Mouse (Mus musculus): ENCODE measurements around the gene 2610028H24Rik. TPM values are rescaled to one million over a fixed set of nuclear protein-coding genes. Genes with fewer than 3 reads are reported as not detected.

2610028H24Rik gene
- polyA plus RNA-seq, 1 experiment from 2014 or later = 0.47 TPM

- no peak for DNase-seq (ENCODE audit: low spot score)
Measured at GRCm38 (mm10) chr10:76488265-76488664, 39.4 kb downstream of the 2610028H24Rik start.

- DNase-seq (ENCODE audit: low spot score) = no peak
Measured at GRCm38 (mm10) chr10:76489205-76489604, 40.3 kb downstream of the 2610028H24Rik start.

GRCm38 (mm10) chr10:76493527-76493926, 44.6 kb downstream of the 2610028H24Rik start:
- DNase-seq (ENCODE audit: low spot score) = no peak

- DNase-seq (ENCODE audit: low spot score) = no peak
Measured at GRCm38 (mm10) chr10:76495501-76495900, 46.6 kb downstream of the 2610028H24Rik start.

- DNase-seq (ENCODE audit: low spot score) = no peak
Measured at GRCm38 (mm10) chr10:76496366-76496765, 47.5 kb downstream of the 2610028H24Rik start.

GRCm38 (mm10) chr10:76497522-76497921, 48.6 kb downstream of the 2610028H24Rik start:
- no peak for DNase-seq (ENCODE audit: low spot score)

- DNase-seq (ENCODE audit: low spot score) = no peak
Measured at GRCm38 (mm10) chr10:76504271-76504943, 55.5 kb downstream of the 2610028H24Rik start.

- no peak for DNase-seq (ENCODE audit: low spot score)
Measured at GRCm38 (mm10) chr10:76505865-76506264, 57.0 kb downstream of the 2610028H24Rik start.

Other genes starting within 250 kb of the 2610028H24Rik start
- gene Prmt2, start 211.2 kb upstream of the 2610028H24Rik start, polyA plus RNA-seq (2015; fragmentation: Nextera tagmentation; extraction: Ambion mirVana) = 13.7 and 15.4 TPM in 2 replicates
- 0.14 and 0.27 TPM in 2 replicates for gene S100b, start 195.2 kb upstream of the 2610028H24Rik start, polyA plus RNA-seq (2015; fragmentation: Nextera tagmentation; extraction: Ambion mirVana)
- gene Dip2a, start 103.8 kb upstream of the 2610028H24Rik start, polyA plus RNA-seq (2015; fragmentation: Nextera tagmentation; extraction: Ambion mirVana) = 1.6 and 2.2 TPM in 2 replicates
- gene AC141477.1, start 8.6 kb upstream of the 2610028H24Rik start, polyA plus RNA-seq (2015; fragmentation: Nextera tagmentation; extraction: Ambion mirVana) = 1.5 TPM in 1 of 2 replicates, not detected in the other
- 14.8 and 17.5 TPM in 2 replicates for gene Pcnt, start 6.3 kb upstream of the 2610028H24Rik start, polyA plus RNA-seq (2015; fragmentation: Nextera tagmentation; extraction: Ambion mirVana)
- 63.1 and 63.7 TPM in 2 replicates for gene Mcm3ap, start 19.8 kb downstream of the 2610028H24Rik start, polyA plus RNA-seq (2015; fragmentation: Nextera tagmentation; extraction: Ambion mirVana)
- 5.6 and 6.3 TPM in 2 replicates for gene Ybey, start 20.0 kb downstream of the 2610028H24Rik start, polyA plus RNA-seq (2015; fragmentation: Nextera tagmentation; extraction: Ambion mirVana)
- 18.7 and 19.6 TPM in 2 replicates for gene Lss, start 82.5 kb downstream of the 2610028H24Rik start, polyA plus RNA-seq (2015; fragmentation: Nextera tagmentation; extraction: Ambion mirVana)
- gene Spatc1l, start 113.2 kb downstream of the 2610028H24Rik start, polyA plus RNA-seq (2015; fragmentation: Nextera tagmentation; extraction: Ambion mirVana) = not detected in 2 replicates
- gene Ftcd, start 126.6 kb downstream of the 2610028H24Rik start, polyA plus RNA-seq (2015; fragmentation: Nextera tagmentation; extraction: Ambion mirVana) = 0.04 TPM in 1 of 2 replicates, not detected in the other
- 21.6 and 24.7 TPM in 2 replicates for gene Col6a2, start 174.5 kb downstream of the 2610028H24Rik start, polyA plus RNA-seq (2015; fragmentation: Nextera tagmentation; extraction: Ambion mirVana)

Data from thymus, postnatal 0 days (tissue).